Mouse (Mus musculus) cortical plate, adult 2 months (tissue): Measurements from ENCODE around the gene Pip5k1b.

ENCODE experiments used
- CTCF ChIP-seq: fragments of 200-500 bp; IDR thresholded peaks from 2 replicates; pipeline ENCODE4 v1.5.1; 2011; ENCODE audit warnings: mild to moderate bottlenecking, control low read depth, low read length; ENCODE audit not compliant: insufficient read depth; ENCODE audit errors: extremely low read depth
- POLR2A ChIP-seq: fragments of 200-500 bp; IDR thresholded peaks from 2 replicates; pipeline ENCODE4 v1.6.1; 2011; ENCODE audit warnings: mild to moderate bottlenecking, low read length, control low read depth; ENCODE audit not compliant: insufficient read depth; ENCODE audit errors: extremely low read depth

DNA sequence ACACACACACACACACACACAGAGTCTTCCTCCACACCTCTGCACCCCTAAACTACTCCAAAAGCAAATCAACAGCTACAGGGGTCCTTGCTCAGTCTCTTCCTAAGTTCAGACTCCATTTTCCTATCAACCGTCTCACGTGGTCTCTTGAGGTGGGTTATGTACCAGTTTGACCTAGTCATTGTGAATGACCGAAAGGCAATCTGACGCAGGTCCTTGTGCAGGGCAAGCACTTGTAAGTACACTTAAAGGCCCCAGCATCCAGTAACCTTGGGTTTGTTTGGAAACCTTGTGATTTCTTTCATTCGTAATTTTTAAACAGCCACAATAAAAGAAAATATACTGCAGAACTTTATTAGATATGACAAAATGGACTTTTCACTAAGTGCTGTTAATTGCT lies 83.2 kb downstream of the Pip5k1b start:
- TF ChIP-seq CTCF (no peak), POLR2A (no peak)
